Mouse (Mus musculus): ENCODE results near the gene B230217C12Rik.

B230217C12Rik gene

DNA sequence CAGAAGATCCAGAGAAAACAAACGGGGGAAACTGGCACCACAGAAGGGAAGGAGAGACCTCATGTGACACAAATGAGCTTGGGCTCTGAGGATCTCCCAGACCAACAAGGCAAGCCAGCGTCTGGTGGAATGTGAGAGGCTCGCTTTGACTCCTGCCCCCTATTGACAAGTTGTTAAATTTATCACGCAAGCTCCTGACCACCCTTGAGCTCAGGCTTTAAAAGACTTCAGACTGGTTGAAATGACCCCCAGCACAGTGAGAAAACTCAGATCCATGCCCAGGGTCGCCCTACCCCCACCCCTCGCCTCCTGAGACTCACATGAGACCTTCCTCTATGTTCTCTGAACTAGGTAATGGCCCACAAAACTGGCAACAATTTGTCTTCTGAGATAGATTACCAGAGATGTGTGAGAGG lies at the start of gene B230217C12Rik:
TSS of gene B230217C12Rik (plus strand) at position 242 of the 416 bp plus-strand sequence.
- in situ Hi-C loops (cut with MseI, MboI): no loop called here

- in situ Hi-C loops (cut with MseI, MboI): loop anchor here (5.0 to 10.0 kb wide), 2 partner anchors 79 to 82 kb away; no protein-coding TSS in a partner anchor
Measured at GRCm38 (mm10) chr11:97793165-97793564, 47.4 kb upstream of the B230217C12Rik start.

DNA sequence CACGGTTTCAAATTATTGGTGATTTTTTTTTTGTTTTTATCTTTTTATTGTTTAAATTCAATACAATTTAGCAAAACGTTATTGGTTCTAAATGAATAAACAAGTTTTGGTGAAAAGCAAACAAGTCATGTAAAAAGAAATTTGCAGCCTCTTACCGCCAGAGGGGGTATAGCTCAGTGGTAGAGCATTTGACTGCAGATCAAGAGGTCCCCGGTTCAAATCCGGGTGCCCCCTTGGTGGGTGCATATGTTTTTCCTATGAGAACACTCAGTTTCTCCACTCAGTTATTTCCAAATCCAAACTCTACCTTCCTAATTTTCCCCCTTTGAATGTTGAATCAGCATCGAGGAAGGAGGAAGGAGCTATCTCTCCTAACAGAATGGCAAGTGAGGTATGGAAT lies 43.7 kb upstream of the B230217C12Rik start:
- in situ Hi-C loops (cut with MseI, MboI): loop anchor here in 1 of 2 experiments (10.0 kb wide), 1 partner anchor 78 kb away; no protein-coding TSS in a partner anchor

- in situ Hi-C loops (cut with MseI, MboI): loop anchor here in 1 of 2 experiments (10.0 kb wide), 1 partner anchor 77 kb away; no protein-coding TSS in a partner anchor
Measured at GRCm38 (mm10) chr11:97797369-97798082, 43.1 kb upstream of the B230217C12Rik start.

- in situ Hi-C loops (cut with MseI, MboI): loop anchor here in 1 of 2 experiments (10.0 kb wide), 1 partner anchor 77 kb away; no protein-coding TSS in a partner anchor
Measured at GRCm38 (mm10) chr11:97798083-97798435, 42.5 kb upstream of the B230217C12Rik start.

GRCm38 (mm10) chr11:97798782-97799145 lies 41.8 kb upstream of the B230217C12Rik start, which contains the start of gene Lasp1:
TSS of gene Lasp1 (plus strand) at chr11:97799000.
- in situ Hi-C loops (cut with MseI, MboI): loop anchor here in 1 of 2 experiments (10.0 kb wide), 1 partner anchor 76 kb away; no protein-coding TSS in a partner anchor

- in situ Hi-C loops (cut with MseI, MboI): loop anchor here in 1 of 2 experiments (10.0 kb wide), 1 partner anchor 75 kb away; no protein-coding TSS in a partner anchor
Measured at GRCm38 (mm10) chr11:97799146-97799993, 41.2 kb upstream of the B230217C12Rik start.

DNA sequence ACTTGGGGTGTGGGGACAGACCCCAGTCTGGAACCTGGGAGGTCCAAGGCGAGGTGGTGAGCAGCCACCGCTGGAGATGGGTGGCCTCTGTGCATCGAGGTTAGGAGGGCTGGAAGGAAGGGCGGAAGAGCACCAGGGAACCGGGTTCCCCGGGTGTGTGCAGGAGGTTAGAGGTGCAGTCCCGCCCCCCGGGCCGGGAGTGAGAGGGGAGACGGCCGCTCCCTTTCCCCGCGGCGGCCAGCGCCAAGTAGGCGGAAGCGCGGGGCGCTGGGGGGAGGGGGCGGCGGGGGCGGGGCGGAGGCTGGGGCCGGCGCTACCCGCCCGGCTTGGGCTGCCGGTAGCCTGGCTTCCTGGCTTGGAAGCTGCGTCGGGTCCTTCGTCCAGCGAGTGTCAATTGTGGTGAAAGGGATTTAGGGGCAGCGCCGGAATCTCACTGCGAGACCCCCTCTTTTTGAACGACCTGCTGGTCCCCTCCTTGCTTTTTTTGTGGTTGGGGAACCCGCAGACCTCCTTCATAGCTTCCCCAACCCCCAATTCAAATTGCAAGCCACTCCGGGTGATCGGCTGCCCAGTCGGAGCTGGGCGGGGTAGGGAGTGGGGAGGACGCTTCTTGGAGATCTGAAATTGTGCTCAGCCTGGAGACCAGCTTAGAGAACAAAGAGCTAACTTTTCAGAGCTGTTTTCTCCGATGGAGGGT lies 40.4 kb upstream of the B230217C12Rik start:
- in situ Hi-C loops (cut with MseI, MboI): loop anchor here in 1 of 2 experiments (10.0 kb wide), 1 partner anchor 75 kb away; no protein-coding TSS in a partner anchor

- in situ Hi-C loops (cut with MseI, MboI): no loop called here
Measured at GRCm38 (mm10) chr11:97800691-97801408, 39.7 kb upstream of the B230217C12Rik start.

DNA sequence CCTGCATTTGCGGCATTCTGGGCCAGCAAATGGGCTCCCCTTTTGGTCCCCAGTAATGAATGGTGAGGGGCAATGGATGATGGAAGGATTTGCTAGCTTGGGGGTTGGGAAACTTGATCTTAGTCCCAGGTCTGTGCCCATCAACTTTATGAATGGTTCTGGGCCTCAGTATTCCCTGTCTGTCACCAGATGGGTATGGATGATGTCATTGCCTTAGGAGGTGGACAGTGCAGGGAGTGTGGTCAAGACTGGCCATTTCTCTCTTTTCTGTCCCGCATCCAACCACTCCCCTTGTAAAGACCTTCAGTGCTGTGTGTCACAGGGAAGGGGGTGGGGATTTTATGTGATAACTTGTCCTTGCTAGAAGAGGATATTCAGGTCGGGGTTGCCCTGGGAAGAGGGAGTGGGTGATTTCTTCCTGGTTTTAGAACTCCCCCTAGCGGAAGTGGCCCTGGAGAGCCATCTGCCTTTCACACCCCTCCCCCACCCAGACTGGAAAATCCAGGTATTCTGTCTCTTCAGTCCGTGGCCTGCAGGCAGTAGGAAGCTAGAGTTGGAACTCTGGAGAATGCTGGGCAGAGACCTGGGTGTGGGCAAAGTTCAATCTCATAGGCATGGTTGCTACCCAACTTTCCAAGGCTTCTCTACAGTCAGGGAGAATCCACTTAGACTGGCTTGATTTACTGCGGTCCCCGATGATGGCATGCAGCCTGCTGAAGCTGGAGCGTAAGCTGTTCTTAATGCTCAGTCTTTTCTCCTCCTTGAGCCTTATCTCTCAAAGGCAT lies 39.0 kb upstream of the B230217C12Rik start:
- in situ Hi-C loops (cut with MseI, MboI): no loop called here

DNA sequence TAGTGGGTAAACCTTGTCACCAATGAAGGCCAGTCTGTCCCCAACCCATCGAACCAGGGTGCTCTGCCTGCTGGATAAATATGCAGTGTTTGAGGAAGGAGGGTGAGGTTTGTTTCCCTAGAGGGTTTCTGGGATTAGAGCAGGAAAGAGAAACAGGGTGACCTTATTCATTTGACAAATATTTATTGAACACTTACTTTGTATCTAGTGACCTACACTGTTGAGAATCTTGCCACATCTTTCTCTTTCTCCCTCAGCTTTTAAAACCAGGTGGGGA lies 38.4 kb upstream of the B230217C12Rik start:
- in situ Hi-C loops (cut with MseI, MboI): no loop called here

- in situ Hi-C loops (cut with MseI, MboI): no loop called here
Measured at GRCm38 (mm10) chr11:97802495-97802894, 38.1 kb upstream of the B230217C12Rik start.

DNA sequence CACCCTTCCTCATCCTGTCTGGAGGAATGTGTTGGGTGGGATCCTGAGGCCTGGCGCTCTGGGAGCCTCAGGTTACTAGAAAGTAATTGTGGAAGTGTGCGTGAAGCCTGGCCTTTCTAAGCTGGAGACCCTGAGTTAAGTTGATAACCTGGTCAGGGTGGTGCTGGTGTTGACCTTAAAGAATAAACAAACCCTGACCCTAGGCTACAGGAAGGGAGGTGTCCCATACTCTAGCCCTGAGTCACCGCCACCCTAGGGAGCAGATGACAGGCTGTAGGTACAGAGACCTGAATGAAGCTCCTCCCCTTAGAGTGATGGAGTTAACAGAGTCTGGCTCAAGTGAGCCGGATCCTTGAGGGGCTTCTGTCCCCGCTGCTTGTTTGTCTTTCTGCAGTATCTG lies 36.7 kb upstream of the B230217C12Rik start:
- in situ Hi-C loops (cut with MseI, MboI): no loop called here

- in situ Hi-C loops (cut with MseI, MboI): no loop called here
Measured at GRCm38 (mm10) chr11:97804841-97805661, 35.5 kb upstream of the B230217C12Rik start.

GRCm38 (mm10) chr11:97805662-97806612 lies 34.6 kb upstream of the B230217C12Rik start:
- in situ Hi-C loops (cut with MseI, MboI): no loop called here

- in situ Hi-C loops (cut with MseI, MboI): no loop called here
Measured at GRCm38 (mm10) chr11:97806613-97806964, 34.0 kb upstream of the B230217C12Rik start.

GRCm38 (mm10) chr11:97807626-97808025 lies 33.0 kb upstream of the B230217C12Rik start:
- in situ Hi-C loops (cut with MseI, MboI): no loop called here

- in situ Hi-C loops (cut with MseI, MboI): no loop called here
Measured at GRCm38 (mm10) chr11:97808093-97808492, 32.5 kb upstream of the B230217C12Rik start.
